Mouse (Mus musculus) spleen, adult 2 months (tissue): Measurements from ENCODE around the gene Pkd2l1. TPM values are rescaled to one million over a fixed set of nuclear protein-coding genes. Genes with fewer than 3 reads are reported as not detected.

Source experiments
- DNase-seq, 2 experiments: peaks; one replicate each; pipeline versions ENCODE4 v3.0.0 to v3.0.0-alpha.2; 2012 to 2021; ENCODE audit warnings: low spot score in 2 of 2, low read depth in 1 of 2
- H3K27ac ChIP-seq: fragments of 200-500 bp; 2 replicates; pipeline ENCODE4 v1.5.1; 2012; ENCODE audit warnings: low read length, inconsistent platforms; ENCODE audit not compliant: insufficient read depth
- H3K27me3 ChIP-seq: fragments of 200-500 bp; 2 replicates; pipeline ENCODE4 v1.6.1; 2012; ENCODE audit warnings: mild to moderate bottlenecking, moderate library complexity, low read length, inconsistent platforms; ENCODE audit not compliant: control insufficient read depth, insufficient read depth
- H3K36me3 ChIP-seq: fragments of 200-500 bp; 2 replicates; pipeline ENCODE4 v1.6.1; 2012; ENCODE audit warnings: mild to moderate bottlenecking, low read length, inconsistent platforms; ENCODE audit not compliant: control insufficient read depth, insufficient read depth
- H3K4me1 ChIP-seq: fragments of 200-500 bp; 2 replicates; pipeline ENCODE4 v1.6.1; 2011; ENCODE audit warnings: inconsistent platforms; ENCODE audit not compliant: control insufficient read depth, insufficient read depth, insufficient read length
- H3K4me3 ChIP-seq: fragments of 200-500 bp; 2 replicates; pipeline ENCODE4 v1.5.1; 2011; ENCODE audit warnings: mild to moderate bottlenecking, inconsistent platforms; ENCODE audit not compliant: insufficient read depth, insufficient read length; ENCODE audit errors: extremely low read depth
- CTCF ChIP-seq: fragments of 200-500 bp; IDR thresholded peaks from 2 replicates; pipeline ENCODE4 v1.5.1; 2011; ENCODE audit warnings: mild to moderate bottlenecking, inconsistent platforms; ENCODE audit not compliant: insufficient read depth, insufficient read length, insufficient replicate concordance; ENCODE audit errors: extremely low read depth
- POLR2A ChIP-seq: fragments of 200-500 bp; IDR thresholded peaks from 2 replicates; pipeline ENCODE4 v1.6.1; 2011; ENCODE audit warnings: low read depth, low read length, inconsistent platforms
- WGBS: fragments of 180-500 bp; shearing (Covaris S2); methylation state at CpG from one replicate; pipeline ENCODE4 v1.1.7; 2018; 5-methylcytosine and 5-hydroxymethylcytosine counted together
- polyA plus RNA-seq: library from polyadenylated mRNA; depleted of rRNA; stranded (reverse); fragments of >200 nt; gene quantifications from 2 replicates; pipeline ENCODE4 v1.2.3, GENCODE M21; 2012

Gene Pkd2l1
- polyA plus RNA-seq, 1 experiment, result not detected

DNA sequence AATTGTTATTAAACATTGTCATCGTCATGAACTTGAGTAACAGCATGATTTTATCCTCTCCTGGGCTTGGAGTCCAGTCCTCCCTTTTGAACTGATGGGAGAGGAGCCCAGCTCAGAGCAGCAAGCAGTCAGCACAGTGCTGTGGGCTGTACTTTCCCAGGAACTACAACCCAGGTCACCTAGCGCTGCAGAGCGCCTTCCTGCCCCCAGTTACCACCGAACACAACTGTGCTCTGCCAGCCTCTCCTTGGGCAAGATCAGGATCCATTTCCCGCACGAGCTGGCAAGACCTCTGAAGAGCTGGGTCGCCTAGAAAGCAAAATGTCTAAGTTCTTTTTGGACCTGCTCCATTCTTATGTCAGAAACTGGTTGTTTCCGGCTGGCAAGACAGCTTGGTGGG lies 17.4 kb downstream of the Pkd2l1 start:
- WGBS, result 58% methylated on average over 8 of the region's 8 CpGs
- Histone ChIP-seq H3K36me3 (no peaks in the 10 kb centered on the region), H3K27me3 (no peaks in the 10 kb centered on the region), H3K4me3 (no peak overlapping the region), H3K27ac (no peak overlapping the region), H3K4me1 (no peaks in the 10 kb centered on the region)
- DNase-seq, result no peak
- TF ChIP-seq CTCF (no peak), POLR2A (no peak)

- 5% methylated on average over 3 of the region's 3 CpGs for WGBS
- Histone ChIP-seq H3K4me3 (no peak overlapping the region), H3K27me3 (no peaks in the 10 kb centered on the region), H3K36me3 (no peaks in the 10 kb centered on the region), H3K27ac (no peak overlapping the region), H3K4me1 (no peaks in the 10 kb centered on the region)
- no peak for DNase-seq
- TF ChIP-seq POLR2A, result no peak
- TF ChIP-seq CTCF, result no peak
Observed at GRCm38 (mm10) chr19:44161515-44161914, 30.7 kb downstream of the Pkd2l1 start.

DNA sequence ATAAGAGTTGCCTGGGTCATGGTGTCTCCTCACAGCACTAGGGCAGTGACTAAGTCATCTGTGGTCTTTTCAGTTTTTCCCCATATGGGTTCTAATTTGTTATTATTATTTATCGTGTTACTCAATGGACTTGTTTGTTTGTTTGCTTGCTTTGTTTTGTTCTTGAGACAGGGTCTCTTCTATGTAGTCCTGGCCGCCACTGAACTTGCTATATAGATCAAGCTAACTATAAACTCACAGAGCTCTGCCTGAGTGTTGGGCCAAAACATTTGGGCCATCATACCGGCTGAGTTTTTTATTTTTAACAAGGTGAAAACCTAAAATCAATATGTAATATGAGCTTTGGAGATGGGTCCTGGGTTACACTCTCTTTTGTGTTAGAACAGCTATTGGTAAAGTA lies 32.9 kb downstream of the Pkd2l1 start:
- H3K27me3 ChIP-seq, result no peaks in the 10 kb centered on the region
- no peaks in the 10 kb centered on the region for H3K36me3 ChIP-seq
- WGBS, result 90% methylated on average over 3 of the region's 3 CpGs
- TF ChIP-seq POLR2A, result no peak
- TF ChIP-seq CTCF, result no peak
- no peaks in the 10 kb centered on the region for H3K4me1 ChIP-seq
- no peak overlapping the region for H3K27ac ChIP-seq
- no peak for DNase-seq
- H3K4me3 ChIP-seq, result no peak overlapping the region

DNA sequence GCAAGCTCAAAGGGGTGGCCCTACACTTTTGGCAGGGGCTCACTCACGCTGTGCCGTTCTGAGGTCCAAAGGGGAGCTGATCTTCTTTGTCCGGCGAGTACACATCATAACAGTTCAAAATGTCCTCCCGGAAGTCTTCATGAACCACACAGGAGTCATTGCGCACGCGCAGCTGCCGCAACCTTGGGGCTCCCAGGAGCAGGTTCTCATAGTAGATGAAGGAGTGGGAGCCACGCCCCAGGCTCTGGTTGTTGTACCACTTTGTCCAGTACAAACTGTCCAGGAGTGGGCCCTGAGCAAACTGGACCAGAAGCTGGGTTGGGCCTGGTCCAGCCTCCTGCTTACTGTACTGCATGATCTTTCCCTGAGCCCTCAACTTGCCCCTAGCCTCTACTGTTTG lies 35.2 kb downstream of the Pkd2l1 start:
- WGBS, result 93% methylated on average over 10 of the region's 10 CpGs
- Histone ChIP-seq H3K4me3 (no peak overlapping the region), H3K27me3 (no peaks in the 10 kb centered on the region), H3K4me1 (no peaks in the 10 kb centered on the region), H3K27ac (no peak overlapping the region), H3K36me3 (no peaks in the 10 kb centered on the region)
- TF ChIP-seq CTCF, result no peak
- no peak for TF ChIP-seq POLR2A
- DNase-seq, result no peak

DNA sequence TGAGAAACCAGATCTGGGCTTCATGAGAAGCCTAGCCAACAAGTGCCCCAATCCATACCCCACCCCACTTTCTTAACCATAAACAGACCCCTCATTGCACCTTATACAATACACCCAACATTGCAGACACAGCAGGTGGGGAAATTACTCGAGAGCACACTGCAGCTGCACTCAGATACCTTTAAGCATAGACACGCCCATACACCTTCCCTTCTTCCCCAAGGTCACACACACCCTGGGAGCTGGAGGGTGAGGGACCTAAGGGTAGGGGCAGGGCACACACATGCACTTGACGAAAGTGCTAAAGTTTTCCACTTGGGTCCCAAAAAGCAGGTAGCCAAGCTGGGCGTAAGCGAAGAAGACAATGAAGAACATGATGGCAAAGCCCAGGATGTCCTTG lies 38.5 kb downstream of the Pkd2l1 start:
- no peaks in the 10 kb centered on the region for H3K4me1 ChIP-seq
- no peak overlapping the region for H3K27ac ChIP-seq
- TF ChIP-seq POLR2A (no peak), CTCF (no peak)
- no peak overlapping the region for H3K4me3 ChIP-seq
- H3K27me3 ChIP-seq, result no peaks in the 10 kb centered on the region
- WGBS, result 76% methylated on average over 5 of the region's 5 CpGs
- DNase-seq, result no peak
- H3K36me3 ChIP-seq, result no peaks in the 10 kb centered on the region

GRCm38 (mm10) chr19:44148991-44149390 lies 43.3 kb downstream of the Pkd2l1 start:
- Histone ChIP-seq H3K27ac (no peak overlapping the region), H3K36me3 (no peaks in the 10 kb centered on the region), H3K27me3 (no peaks in the 10 kb centered on the region), H3K4me3 (no peak overlapping the region), H3K4me1 (peaks cover 11% of the 10 kb centered on the region; the same call in 1 of the 2 replicates)
- DNase-seq, result no peak
- WGBS, result 73% methylated on average over 2 of the region's 2 CpGs
- TF ChIP-seq POLR2A (no peak), CTCF (no peak)

DNA sequence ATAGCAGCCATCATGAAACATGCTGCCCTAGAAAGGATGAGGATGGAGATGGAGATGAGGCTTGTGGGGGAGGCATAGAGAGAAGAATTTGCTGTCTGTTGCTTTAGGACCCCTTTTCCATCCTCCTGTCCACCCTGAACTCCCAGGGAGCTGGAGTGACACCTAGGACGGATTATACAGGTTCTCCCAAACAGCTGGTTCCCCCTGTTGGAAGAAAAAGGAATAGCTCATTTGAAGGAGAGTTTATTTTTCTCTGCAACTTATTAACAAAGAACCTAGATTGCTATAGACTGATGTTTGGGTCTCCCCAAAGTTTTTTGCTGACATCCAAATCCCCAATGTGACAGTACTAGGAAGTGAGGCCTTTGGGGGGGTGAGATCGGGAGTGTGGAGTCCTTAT lies 43.9 kb downstream of the Pkd2l1 start:
- DNase-seq, result no peak
- Histone ChIP-seq H3K4me1 (peaks cover 11% of the 10 kb centered on the region; the same call in 1 of the 2 replicates), H3K27me3 (no peaks in the 10 kb centered on the region), H3K36me3 (peaks cover 2% of the 10 kb centered on the region; the same call in 1 of the 2 replicates), H3K4me3 (no peak overlapping the region), H3K27ac (no peak overlapping the region)
- TF ChIP-seq POLR2A, result no peak
- no peak for TF ChIP-seq CTCF
- WGBS, result 52% methylated on average over 2 of the region's 2 CpGs
